Mouse (Mus musculus): ENCODE measurements around the gene Rpgrip1.

The Rpgrip1 gene

GRCm38 (mm10) chr14:52197156-52197878 is 86.8 kb downstream of the Rpgrip1 start, which contains the start of gene Supt16:
Gene Supt16 (minus strand): TSS chr14:52197416.
- peak; percentile 75 to 78 for DNase-seq (ENCODE audit: low spot score in 2 of 2)

- DNase-seq (ENCODE audit: low spot score in 2 of 2): no peak
These were observed 87.6 kb downstream of the Rpgrip1 start for GRCm38 (mm10) chr14:52198141-52198540.

DNA sequence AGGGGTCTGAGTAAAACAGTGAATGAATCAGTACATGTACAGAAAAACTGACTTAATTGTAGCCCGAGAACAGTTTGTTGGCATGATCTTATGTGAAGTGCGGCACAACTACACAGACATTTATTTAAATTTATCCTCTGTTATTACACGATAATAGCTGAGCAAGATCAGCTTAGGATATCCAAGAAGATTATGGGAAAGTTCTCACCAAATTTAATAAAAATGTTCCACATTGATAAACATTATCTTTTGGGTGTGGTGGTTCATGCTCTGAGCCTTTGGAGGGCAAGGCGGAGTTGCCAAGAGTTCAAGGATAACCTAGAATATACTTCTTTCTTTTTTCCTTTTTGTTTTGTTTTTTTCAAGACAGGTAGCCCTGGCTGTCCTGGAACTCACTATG is 88.9 kb downstream of the Rpgrip1 start:
- no peak for DNase-seq (ENCODE audit: low spot score in 2 of 2)
